In genomic region chr15:77581681-77582080, GRCm38 (mm10) we compare ENCODE assay signal across 11 mouse cellular contexts. TPM values are rescaled to one million over a fixed set of nuclear protein-coding genes. Genes with fewer than 3 reads are reported as not detected.
DNase-seq lines count a peak whose midpoint lies in the region; TF ChIP-seq lines count a peak whose summit lies in the region.
"Had no signal": no experiment of that assay in that cellular context is flagged by ENCODE, and none has a peak within 500 bp of the region (broad histone marks: within the 10 kb centered on the region; RNA-seq: fewer than 3 reads in every experiment).

No protein-coding gene starts in this region.

- no peak overlapping the region for H3K4me3 ChIP-seq in heart, adult 2 months
- H3K4me3 ChIP-seq: stomach, embryonic 15.5 days had no signal

- H3K36me3 ChIP-seq in heart, adult 2 months (ENCODE audit: control insufficient read depth, insufficient read depth, low read length), result peaks cover 7% of the 10 kb centered on the region
- H3K36me3 ChIP-seq: stomach, embryonic 15.5 days had no signal

- TF ChIP-seq CTCF in heart, adult 2 months (IDR thresholded peaks at IDR 0.05), result no peak

- peaks cover 18% of the 10 kb centered on the region for H3K4me1 ChIP-seq in heart, adult 2 months (ENCODE audit: control insufficient read depth, insufficient read depth, low read length)
- H3K4me1 ChIP-seq: stomach, embryonic 15.5 days had no signal

- 21% methylated on average over 1 of the region's 1 CpGs for WGBS in heart, adult 2 months

- DNase-seq in layer of hippocampus, adult 11-12 months (ENCODE audit: low spot score), result peak; percentile 15
- DNase-seq in layer of hippocampus, adult 9-10 months (ENCODE audit: low spot score), result no peak
- DNase-seq in heart, adult 2 months, result peak; percentile 61 to 78
- peak; percentile 34 to 46 for DNase-seq in kidney, postnatal 4 days
- DNase-seq in right cerebral cortex, postnatal 10 days (ENCODE audit: low spot score in 2 of 2), result peak; percentile 28 to 32
- no peak for DNase-seq in retina, embryonic 14.5 days (ENCODE audit: low spot score)
- DNase-seq in cerebellum, adult 18-20 months, result no peak
- no peak for DNase-seq in cerebellum, adult 9-11 months

- intact Hi-C loops in heart, adult 2 months (cut with DNase I), result no loop called here

- TF ChIP-seq POLR2A in heart, adult 2 months (IDR thresholded peaks at IDR 0.05; ENCODE audit: insufficient read depth, low read depth, low read length), result peak; percentile 57

- H3K27ac ChIP-seq in heart, adult 2 months, result peak overlapping the region; percentile 67
- H3K27ac ChIP-seq: stomach, embryonic 15.5 days had no signal

- H3K9ac ChIP-seq in heart, adult 2 months (ENCODE audit: low read depth, low read length), result no peak overlapping the region; the same call in 1 of the 2 replicates
- H3K9ac ChIP-seq: stomach, embryonic 15.5 days had no signal

- peak; percentile 97 for TF ChIP-seq EP300 in heart, adult 2 months (IDR thresholded peaks at IDR 0.05; ENCODE audit: insufficient read depth, low read depth, low read length)

- no peaks in the 10 kb centered on the region for H3K27me3 ChIP-seq in heart, adult 2 months (ENCODE audit: control insufficient read depth, insufficient read depth, low read length)
- H3K27me3 ChIP-seq: stomach, embryonic 15.5 days had no signal

- H3K79me2 ChIP-seq in heart, adult 2 months (replicated peaks; ENCODE audit: control insufficient read depth, insufficient read depth, low read length), result no peaks in the 10 kb centered on the region

RNA-seq across cellular contexts. Expression of gene Apol10b, which starts 14.2 kb away (rescaled TPM):
- 1 to 10 TPM; 1.3 to 3.0 TPM for total RNA-seq in heart, adult 2 months (2021)
- 1.9 and 2.8 TPM in 2 replicates for polyA plus RNA-seq in heart, adult 2 months (2012; rRNA removed)

RNA-seq across cellular contexts. Expression of gene Gm36245, which starts 17.4 kb away (rescaled TPM):
- total RNA-seq in heart, adult 2 months (2021), result not detected
- polyA plus RNA-seq in heart, adult 2 months (2012; rRNA removed), result 0.45 TPM in 1 of 2 replicates, not detected in the other
- total RNA-seq: layer of hippocampus, postnatal 25 days had no signal
- polyA plus RNA-seq: midbrain, embryonic 11.5 days; stomach, embryonic 15.5 days had no signal

RNA-seq across cellular contexts. Expression of gene 1700025B11Rik, which starts 20.0 kb away (rescaled TPM):
- not detected for total RNA-seq in heart, adult 2 months (2021)
- not detected in 2 replicates for polyA plus RNA-seq in heart, adult 2 months (2012; rRNA removed)
- total RNA-seq: layer of hippocampus, postnatal 25 days had no signal
- polyA plus RNA-seq: midbrain, embryonic 11.5 days; stomach, embryonic 15.5 days had no signal

RNA-seq across cellular contexts. Expression of gene Apol7c, which starts 48.6 kb away (rescaled TPM):
- total RNA-seq in heart, adult 2 months (2021), result not detected
- polyA plus RNA-seq in heart, adult 2 months (2012; rRNA removed), result 0.12 TPM in 1 of 2 replicates, not detected in the other
- total RNA-seq: layer of hippocampus, postnatal 25 days had no signal
- polyA plus RNA-seq: midbrain, embryonic 11.5 days had no signal

Comparison
In these comparisons a context has a peak if more than half of its experiments do, and no peak if none do; other contexts are left out.
1. DNase-seq: peak in layer of hippocampus, adult 11-12 months (single experiment), heart, adult 2 months (2 of 2), kidney, postnatal 4 days (2 of 2) and right cerebral cortex, postnatal 10 days (2 of 2); none in layer of hippocampus, adult 9-10 months (single experiment), retina, embryonic 14.5 days (single experiment), cerebellum, adult 18-20 months (0 of 2) and cerebellum, adult 9-11 months (single experiment).